Mouse (Mus musculus) retina, postnatal 7 days (tissue): ENCODE data around the gene Hmgcll1.
A peak's percentile ranks its signal among the peaks of the same experiment; 100 is the strongest.
"Not testable (repeated sequence)": the region's sequence is repeated elsewhere in the genome, so short reads cannot be mapped to it uniquely, and the experiment has no call there.

Source experiments
- DNase-seq: peaks from one replicate; pipeline ENCODE4 v3.0.0-alpha.2; 2012; ENCODE audit warnings: low read depth, low spot score

Hmgcll1 gene

GRCm38 (mm10) chr9:76060935-76061334, 46.3 kb downstream of the Hmgcll1 start:
- DNase-seq = no peak

GRCm38 (mm10) chr9:76061492-76061891, 46.8 kb downstream of the Hmgcll1 start:
- DNase-seq = no peak

- DNase-seq = no peak
Observed at GRCm38 (mm10) chr9:76064164-76064563, 49.5 kb downstream of the Hmgcll1 start.

GRCm38 (mm10) chr9:76091561-76091960, 76.9 kb downstream of the Hmgcll1 start:
- no peak for DNase-seq

- no peak for DNase-seq
Observed at GRCm38 (mm10) chr9:76097221-76097620, 82.6 kb downstream of the Hmgcll1 start.

GRCm38 (mm10) chr9:76099981-76100380, 85.3 kb downstream of the Hmgcll1 start:
- no peak for DNase-seq

- not testable (repeated sequence) for DNase-seq
Observed at GRCm38 (mm10) chr9:76104416-76104815, 89.8 kb downstream of the Hmgcll1 start.

GRCm38 (mm10) chr9:76104846-76105245, 90.2 kb downstream of the Hmgcll1 start:
- DNase-seq = no peak

GRCm38 (mm10) chr9:76122888-76123287, 108.2 kb downstream of the Hmgcll1 start:
- DNase-seq = peak; percentile 36

GRCm38 (mm10) chr9:76124249-76124648, 109.6 kb downstream of the Hmgcll1 start:
- DNase-seq = no peak

- DNase-seq = no peak
Observed at GRCm38 (mm10) chr9:76129353-76129752, 114.7 kb downstream of the Hmgcll1 start.

- DNase-seq = no peak
Observed at GRCm38 (mm10) chr9:76134042-76134441, 119.4 kb downstream of the Hmgcll1 start.

- no peak for DNase-seq
Observed at GRCm38 (mm10) chr9:76138378-76139109, 123.9 kb downstream of the Hmgcll1 start.

- no peak for DNase-seq
Observed at GRCm38 (mm10) chr9:76145593-76145992, 130.9 kb downstream of the Hmgcll1 start.

- no peak for DNase-seq
Observed at GRCm38 (mm10) chr9:76162446-76162845, 147.8 kb downstream of the Hmgcll1 start.

GRCm38 (mm10) chr9:76168355-76168754, 153.7 kb downstream of the Hmgcll1 start:
- no peak for DNase-seq

- no peak for DNase-seq
Observed at GRCm38 (mm10) chr9:76172686-76173295, 158.1 kb downstream of the Hmgcll1 start.

- no peak for DNase-seq
Observed at GRCm38 (mm10) chr9:76179221-76179620, 164.6 kb downstream of the Hmgcll1 start.
